Mouse (Mus musculus): Measurements from ENCODE around the gene Phf5a. TPM values are rescaled to one million over a fixed set of nuclear protein-coding genes. Genes with fewer than 3 reads are reported as not detected.

The Phf5a gene
- polyA plus RNA-seq, 1 experiment from 2014 or later = 212 TPM

DNA sequence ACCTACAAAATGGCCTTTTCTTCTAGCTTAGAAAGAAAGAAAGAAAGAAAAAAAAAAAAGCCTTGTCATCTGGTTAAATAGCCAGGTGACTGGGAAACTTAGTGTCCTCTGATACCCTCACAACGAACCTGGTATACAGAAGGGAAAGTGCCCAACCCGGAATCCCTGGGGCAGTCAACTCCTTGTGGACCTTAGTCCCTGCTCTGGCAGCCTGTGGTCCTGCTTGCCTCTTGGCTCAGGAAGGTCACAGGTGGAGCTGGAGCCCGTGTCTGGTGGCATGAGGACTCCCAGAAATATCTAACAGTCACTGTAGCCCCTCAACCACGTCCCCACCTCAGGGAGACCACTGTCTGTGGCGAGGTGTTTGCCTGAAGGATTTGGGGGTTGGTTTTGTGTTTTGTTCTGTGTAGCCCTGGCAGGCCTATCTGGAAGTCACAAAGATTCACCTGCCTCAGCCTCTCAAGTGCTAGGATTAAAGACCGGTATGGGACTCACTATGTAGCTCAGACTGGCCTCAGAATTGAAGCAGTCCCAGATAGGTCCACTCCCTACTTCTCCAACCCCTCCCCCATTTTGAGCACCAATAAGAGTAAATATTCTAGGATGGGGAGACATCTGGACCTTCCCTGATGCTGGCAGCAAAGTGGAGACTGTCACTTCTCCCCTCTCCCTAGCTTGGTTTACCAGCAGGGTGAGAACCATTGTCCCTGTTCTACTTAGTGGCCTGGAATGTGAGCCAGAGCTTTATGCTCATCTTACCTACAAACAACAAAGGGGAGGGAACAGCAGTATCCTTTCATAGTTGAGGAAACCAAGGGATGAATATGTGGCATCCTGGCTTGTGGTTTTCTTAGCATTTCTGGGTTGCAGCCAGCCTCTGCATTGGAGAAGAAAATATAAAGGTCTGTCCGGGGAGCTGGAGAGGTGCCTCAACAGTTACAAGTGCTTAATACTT is 34.5 kb downstream of the Phf5a start:
- no peak for DNase-seq (ENCODE audit: low spot score)
- WGBS = 67% methylated on average over 7 of the region's 7 CpGs
- Histone ChIP-seq H3K4me3 (no peak overlapping the region), H3K4me1 (replicated peaks) (peaks cover 34% of the 10 kb centered on the region), H3K36me3 (no peaks in the 10 kb centered on the region), H3K27me3 (ENCODE audit: insufficient read depth, poor library complexity, severe bottlenecking) (peaks cover 32% of the 10 kb centered on the region), H3K27ac (no peak overlapping the region), H3K9me3 (no peaks in the 10 kb centered on the region)

DNA sequence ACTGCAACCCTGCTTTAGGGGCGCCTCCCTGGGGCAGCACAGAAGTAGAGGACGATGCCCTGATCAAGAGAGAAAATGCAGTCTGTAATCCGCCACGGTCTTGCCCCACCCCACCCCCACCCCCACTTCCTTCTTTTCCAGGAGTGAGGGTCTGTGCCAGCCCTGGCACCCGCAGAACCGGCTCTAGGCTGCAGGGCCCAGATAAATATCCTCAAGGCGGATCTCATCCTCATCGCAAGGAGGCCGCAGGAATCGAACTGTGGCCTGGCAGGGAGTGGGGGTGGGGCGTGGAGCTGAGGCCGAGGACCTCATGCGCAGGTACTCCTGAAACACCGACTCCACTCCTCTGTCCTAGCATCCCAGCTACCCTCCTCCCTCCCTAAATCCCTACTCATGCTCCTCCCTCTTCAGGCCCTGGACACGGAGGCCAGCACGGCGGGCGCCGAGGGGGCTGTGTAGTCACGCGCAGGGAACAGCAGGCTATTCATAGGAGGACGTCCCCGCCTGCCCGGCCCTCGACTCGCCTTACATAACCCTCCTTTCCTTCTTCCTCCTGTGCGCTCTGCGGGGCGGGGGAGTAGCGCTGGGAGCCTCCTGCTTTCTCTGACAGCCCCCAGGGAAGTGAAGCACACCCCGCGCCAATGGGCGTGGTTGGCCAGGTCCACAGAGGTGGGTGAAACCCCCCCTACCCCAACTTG is 35.4 kb downstream of the Phf5a start:
- H3K27me3 ChIP-seq (ENCODE audit: insufficient read depth, poor library complexity, severe bottlenecking) = peaks cover 32% of the 10 kb centered on the region
- H3K4me3 ChIP-seq = peak overlapping the region; percentile 46
- DNase-seq (ENCODE audit: low spot score) = peak; percentile 77
- 2% methylated on average over 33 of the region's 33 CpGs for WGBS
- H3K4me1 ChIP-seq (replicated peaks) = peaks cover 38% of the 10 kb centered on the region
- no peaks in the 10 kb centered on the region for H3K36me3 ChIP-seq
- H3K9me3 ChIP-seq = no peaks in the 10 kb centered on the region
- H3K27ac ChIP-seq = peak overlapping the region; percentile 79

DNA sequence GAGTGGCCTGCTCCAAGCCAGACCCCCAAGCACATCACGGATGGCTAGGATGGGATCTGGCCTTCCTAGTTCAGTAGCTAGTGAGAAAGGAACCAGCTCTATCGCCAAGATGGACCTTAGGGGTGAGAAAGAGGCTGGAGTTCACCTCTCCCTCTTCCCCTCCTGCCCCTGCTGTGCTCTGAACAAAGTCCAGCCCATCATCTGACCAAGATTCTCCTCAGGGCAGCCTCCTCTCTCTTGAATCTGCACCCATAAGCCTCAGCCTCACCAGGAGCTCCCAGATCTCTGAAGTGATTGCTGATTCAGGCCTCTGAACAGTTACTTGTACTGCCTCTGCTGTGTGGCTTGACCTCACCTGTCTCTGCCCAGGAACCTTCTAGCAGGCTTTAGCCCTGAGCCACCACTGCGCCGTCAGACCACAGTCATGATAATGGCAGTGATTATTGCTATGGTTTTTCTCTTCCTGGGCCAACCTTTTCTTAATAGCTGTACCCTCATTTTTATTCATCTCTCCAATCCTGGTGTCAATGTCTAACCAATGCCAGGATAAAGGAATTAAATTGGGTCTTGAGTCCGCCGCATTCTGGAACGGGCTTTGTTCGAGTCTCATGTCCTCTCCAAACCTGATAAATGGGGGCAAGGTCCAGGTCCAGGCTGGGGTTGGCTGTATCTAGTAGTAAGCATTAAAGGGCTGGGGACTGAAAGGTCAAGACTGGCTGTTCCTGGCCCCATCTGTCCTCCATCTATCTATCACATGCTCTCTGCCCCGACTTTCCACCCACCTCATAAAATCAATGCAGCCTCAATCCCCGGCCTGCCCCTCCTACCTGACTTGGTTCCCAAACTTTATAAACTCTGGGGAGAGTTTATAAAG is 36.5 kb downstream of the Phf5a start:
- Histone ChIP-seq H3K27ac (no peak overlapping the region), H3K27me3 (ENCODE audit: insufficient read depth, poor library complexity, severe bottlenecking) (peaks cover 32% of the 10 kb centered on the region), H3K4me3 (0 out of 2 replicates have a peak overlapping the region, but pooled peaks have one; percentile 46), H3K4me1 (replicated peaks) (peaks cover 43% of the 10 kb centered on the region), H3K9me3 (no peaks in the 10 kb centered on the region), H3K36me3 (no peaks in the 10 kb centered on the region)
- WGBS = 74% methylated on average over 10 of the region's 10 CpGs
- DNase-seq (ENCODE audit: low spot score) = no peak

DNA sequence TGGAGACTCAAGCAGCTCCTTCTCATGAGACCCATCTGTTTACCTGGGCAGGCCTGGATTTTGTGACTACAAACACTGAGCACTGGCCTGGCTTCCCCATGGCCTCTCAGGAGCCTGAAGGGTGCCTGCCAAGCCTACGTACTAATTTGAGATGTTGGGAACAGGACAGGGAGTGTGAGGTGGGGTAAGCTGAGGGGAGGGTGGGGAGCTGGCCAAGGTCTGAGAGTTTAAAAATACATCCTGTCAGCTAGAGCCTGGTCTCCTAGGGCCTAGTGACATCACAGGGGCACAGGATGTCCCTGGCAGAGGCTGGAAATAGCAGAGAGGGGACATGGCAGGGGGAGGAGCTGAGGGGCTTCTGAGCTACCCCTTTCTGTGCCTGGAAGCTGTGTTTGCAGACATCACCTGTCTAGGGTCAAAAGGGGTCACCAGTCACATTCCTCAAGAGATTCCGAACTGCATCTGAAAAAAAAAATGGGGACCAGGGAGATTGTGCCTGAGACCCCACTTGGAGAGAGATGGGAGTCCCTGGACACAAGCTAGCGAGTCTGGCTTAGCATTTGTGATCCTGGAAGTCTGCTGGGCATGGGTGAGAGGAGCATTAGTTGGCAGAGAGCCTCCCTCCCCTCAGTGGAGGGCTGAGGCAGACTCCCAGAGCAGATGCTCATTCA is 37.4 kb downstream of the Phf5a start:
- no peak overlapping the region for H3K4me3 ChIP-seq
- H3K27ac ChIP-seq = no peak overlapping the region
- no peak for DNase-seq (ENCODE audit: low spot score)
- no peaks in the 10 kb centered on the region for H3K36me3 ChIP-seq
- peaks cover 29% of the 10 kb centered on the region for H3K27me3 ChIP-seq (ENCODE audit: insufficient read depth, poor library complexity, severe bottlenecking)
- WGBS = 59% methylated on average over 3 of the region's 3 CpGs
- no peaks in the 10 kb centered on the region for H3K9me3 ChIP-seq
- H3K4me1 ChIP-seq (replicated peaks) = peaks cover 38% of the 10 kb centered on the region

DNA sequence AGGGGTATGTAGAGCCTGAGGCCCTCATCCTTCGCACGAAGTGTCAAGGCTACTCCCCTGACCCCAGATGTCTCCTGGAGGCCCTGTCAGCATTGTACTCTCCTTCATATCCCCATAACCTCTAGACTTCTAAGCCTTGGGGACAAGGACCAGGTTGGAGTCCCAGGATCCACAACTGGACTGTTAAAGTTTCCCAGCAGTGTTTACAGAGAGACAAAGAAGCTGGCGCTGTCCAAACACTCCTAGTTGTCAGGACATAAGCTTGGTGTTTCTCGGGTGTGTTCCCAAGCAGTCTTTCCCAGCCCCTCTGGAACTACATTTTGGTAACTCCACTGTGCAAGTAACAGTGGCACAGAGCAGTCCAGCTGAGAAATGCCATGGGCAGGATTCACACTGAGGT is 38.2 kb downstream of the Phf5a start:
- H3K36me3 ChIP-seq = no peaks in the 10 kb centered on the region
- peaks cover 29% of the 10 kb centered on the region for H3K27me3 ChIP-seq (ENCODE audit: insufficient read depth, poor library complexity, severe bottlenecking)
- H3K4me1 ChIP-seq (replicated peaks) = peaks cover 38% of the 10 kb centered on the region
- no peak overlapping the region for H3K4me3 ChIP-seq
- WGBS = 75% methylated on average over 4 of the region's 4 CpGs
- no peak for DNase-seq (ENCODE audit: low spot score)
- H3K9me3 ChIP-seq = no peaks in the 10 kb centered on the region
- H3K27ac ChIP-seq = 0 out of 2 replicates have a peak overlapping the region, but pooled peaks have one; percentile 12

DNA sequence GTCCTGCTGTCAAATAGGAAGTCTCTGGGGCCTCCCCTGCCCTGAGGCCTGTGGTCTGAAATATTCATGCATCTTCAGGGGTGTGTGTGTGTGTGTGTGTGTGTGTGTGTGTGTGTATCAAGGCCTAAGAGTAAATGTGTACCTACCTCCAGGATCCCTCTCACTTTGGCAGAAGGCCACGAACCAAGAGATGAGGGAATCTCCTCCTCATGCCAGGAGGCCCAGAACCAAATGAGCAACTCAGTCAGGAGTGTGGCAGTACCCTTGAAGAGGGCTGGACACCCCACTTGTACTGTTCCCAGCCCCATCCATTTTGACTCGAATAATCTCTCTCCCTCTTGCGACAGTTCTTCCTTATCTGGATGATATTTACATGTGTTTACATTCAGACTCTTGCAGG is 39.5 kb downstream of the Phf5a start:
- no peak for DNase-seq (ENCODE audit: low spot score)
- Histone ChIP-seq H3K4me3 (no peak overlapping the region), H3K36me3 (peaks cover 6% of the 10 kb centered on the region), H3K27me3 (ENCODE audit: insufficient read depth, poor library complexity, severe bottlenecking) (peaks cover 27% of the 10 kb centered on the region), H3K9me3 (no peaks in the 10 kb centered on the region), H3K27ac (peak overlapping the region; percentile 40), H3K4me1 (replicated peaks) (peaks cover 38% of the 10 kb centered on the region)
- 97% methylated on average over 3 of the region's 3 CpGs for WGBS

DNA sequence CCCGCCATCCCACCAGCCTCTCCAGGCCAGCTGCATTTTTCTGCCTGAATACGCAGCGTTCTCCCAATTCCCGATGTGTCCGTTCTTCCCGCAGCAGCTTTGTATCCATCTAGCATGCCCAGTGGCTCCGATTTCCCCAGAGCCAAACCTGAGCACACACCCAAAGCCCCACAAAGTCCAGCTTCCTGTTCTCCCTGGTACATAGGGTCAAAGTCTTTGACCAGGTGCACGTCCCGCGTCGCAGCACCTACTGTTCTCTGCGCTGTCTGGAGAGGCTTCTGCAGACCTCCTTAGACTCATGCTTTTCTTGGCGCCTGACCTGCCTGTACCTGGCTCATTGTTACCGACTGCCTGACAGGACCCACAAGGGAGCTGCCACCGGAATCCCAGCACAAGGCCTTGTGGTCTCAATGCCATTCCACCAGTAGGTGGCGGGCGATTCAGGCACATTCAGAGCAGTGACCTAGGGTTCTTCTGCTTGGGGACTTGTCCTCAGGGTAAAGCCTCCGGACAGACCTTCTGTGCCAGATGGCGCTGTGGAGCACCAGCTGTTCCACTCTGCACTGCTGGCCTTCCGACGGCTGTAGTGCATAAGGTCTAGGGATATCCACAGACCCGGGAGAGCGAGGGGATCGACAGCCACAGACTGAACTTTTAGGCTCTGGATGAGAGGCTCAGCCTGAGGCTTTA is 40.4 kb downstream of the Phf5a start:
- Histone ChIP-seq H3K9me3 (no peaks in the 10 kb centered on the region), H3K27me3 (ENCODE audit: insufficient read depth, poor library complexity, severe bottlenecking) (peaks cover 19% of the 10 kb centered on the region), H3K36me3 (peaks cover 15% of the 10 kb centered on the region), H3K4me1 (replicated peaks) (peaks cover 30% of the 10 kb centered on the region), H3K4me3 (peak overlapping the region; percentile 24; the same call in 1 of the 2 replicates), H3K27ac (peak overlapping the region; percentile 71)
- peak; percentile 93 for DNase-seq (ENCODE audit: low spot score)
- WGBS = 17% methylated on average over 24 of the region's 24 CpGs

DNA sequence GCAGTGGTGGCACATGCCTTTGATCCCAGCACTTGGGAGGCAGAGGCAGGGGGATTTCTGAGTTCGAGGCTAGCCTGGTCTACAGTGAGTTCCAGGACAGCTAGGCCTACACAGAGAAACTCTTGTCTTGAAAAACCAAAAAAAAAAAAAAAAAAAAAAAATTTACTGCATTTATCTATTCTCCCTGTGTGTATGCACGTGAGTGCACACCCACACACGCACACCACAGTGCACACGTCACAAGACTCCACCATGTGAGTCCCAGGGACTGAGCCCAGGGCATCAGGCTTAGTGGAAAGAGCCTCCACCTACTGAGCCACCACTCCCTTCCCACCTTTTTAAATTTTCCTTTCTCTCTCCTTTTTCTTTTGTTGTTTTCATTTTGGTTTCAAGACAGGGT is 41.2 kb downstream of the Phf5a start:
- Histone ChIP-seq H3K36me3 (peaks cover 22% of the 10 kb centered on the region), H3K4me3 (no peak overlapping the region), H3K9me3 (no peaks in the 10 kb centered on the region), H3K4me1 (replicated peaks) (peaks cover 23% of the 10 kb centered on the region), H3K27ac (no peak overlapping the region), H3K27me3 (ENCODE audit: insufficient read depth, poor library complexity, severe bottlenecking) (peaks cover 14% of the 10 kb centered on the region)
- WGBS = 88% methylated on average over 4 of the region's 4 CpGs
- DNase-seq (ENCODE audit: low spot score) = no peak

DNA sequence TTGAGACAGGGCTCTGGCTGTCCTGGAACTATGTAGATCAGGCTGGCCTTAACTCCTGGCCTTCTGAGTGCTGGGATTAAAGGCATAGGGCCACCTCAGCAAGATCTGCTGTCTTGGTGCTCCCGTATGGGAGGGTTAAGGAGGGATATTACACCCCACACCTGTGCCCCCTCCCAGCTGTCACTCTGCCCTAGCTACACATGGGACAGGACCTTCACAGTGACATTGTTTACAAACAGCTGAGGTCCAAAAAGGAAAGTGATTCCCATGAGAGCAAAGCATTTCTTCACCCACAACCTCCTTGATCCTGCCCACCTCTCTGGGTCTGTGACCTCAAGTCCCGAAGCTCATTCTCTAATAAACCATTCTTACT is 42.5 kb downstream of the Phf5a start:
- Histone ChIP-seq H3K9me3 (no peaks in the 10 kb centered on the region), H3K4me1 (replicated peaks) (peaks cover 12% of the 10 kb centered on the region), H3K27me3 (ENCODE audit: insufficient read depth, poor library complexity, severe bottlenecking) (peaks cover 2% of the 10 kb centered on the region; the same call in 1 of the 2 replicates), H3K27ac (no peak overlapping the region), H3K36me3 (peaks cover 36% of the 10 kb centered on the region), H3K4me3 (no peak overlapping the region)
- DNase-seq (ENCODE audit: low spot score) = no peak
- 72% methylated on average over 2 of the region's 2 CpGs for WGBS

DNA sequence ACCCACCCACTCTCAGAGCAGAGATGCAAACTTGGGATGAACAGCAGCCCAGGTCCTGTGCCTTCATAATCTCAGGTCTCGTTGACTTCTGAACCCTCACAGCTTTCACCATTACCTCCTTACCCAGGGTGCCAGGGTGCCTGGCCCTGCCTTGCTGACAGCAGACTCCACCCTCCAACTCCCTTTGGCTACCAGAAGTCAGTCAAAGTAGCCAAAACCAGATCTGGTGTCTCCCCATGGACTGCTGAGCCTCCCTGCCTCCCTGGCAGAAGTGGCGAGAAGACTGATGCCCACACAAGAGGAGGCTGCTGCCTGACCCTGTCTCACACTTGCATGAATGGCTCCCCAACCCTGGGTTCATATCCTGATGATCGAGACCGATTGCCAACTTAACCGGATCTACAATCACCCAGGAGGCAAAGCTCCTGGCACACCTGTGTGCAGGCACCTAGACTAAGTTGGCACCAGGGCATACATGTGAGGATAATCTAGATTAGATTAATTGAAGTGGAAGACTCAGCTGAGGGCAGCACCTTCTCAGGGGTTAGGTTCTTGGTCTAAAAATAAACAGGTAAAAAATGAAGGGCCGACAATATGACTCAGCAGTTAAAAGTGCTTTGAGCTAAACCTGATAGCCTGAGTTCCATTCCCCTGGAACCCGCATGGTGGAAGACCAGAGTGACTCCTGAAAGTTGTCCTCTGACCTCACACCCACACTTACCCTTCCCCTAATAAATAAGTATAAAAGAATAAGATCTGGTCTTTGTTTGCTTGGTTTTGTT is 43.1 kb downstream of the Phf5a start:
- H3K36me3 ChIP-seq = peaks cover 41% of the 10 kb centered on the region
- H3K4me1 ChIP-seq (replicated peaks) = peaks cover 9% of the 10 kb centered on the region
- WGBS = 92% methylated on average over 7 of the region's 7 CpGs
- H3K4me3 ChIP-seq = no peak overlapping the region
- no peak overlapping the region for H3K27ac ChIP-seq
- DNase-seq (ENCODE audit: low spot score) = no peak
- H3K9me3 ChIP-seq = no peaks in the 10 kb centered on the region
- H3K27me3 ChIP-seq (ENCODE audit: insufficient read depth, poor library complexity, severe bottlenecking) = no peaks in the 10 kb centered on the region; the same call in 1 of the 2 replicates

DNA sequence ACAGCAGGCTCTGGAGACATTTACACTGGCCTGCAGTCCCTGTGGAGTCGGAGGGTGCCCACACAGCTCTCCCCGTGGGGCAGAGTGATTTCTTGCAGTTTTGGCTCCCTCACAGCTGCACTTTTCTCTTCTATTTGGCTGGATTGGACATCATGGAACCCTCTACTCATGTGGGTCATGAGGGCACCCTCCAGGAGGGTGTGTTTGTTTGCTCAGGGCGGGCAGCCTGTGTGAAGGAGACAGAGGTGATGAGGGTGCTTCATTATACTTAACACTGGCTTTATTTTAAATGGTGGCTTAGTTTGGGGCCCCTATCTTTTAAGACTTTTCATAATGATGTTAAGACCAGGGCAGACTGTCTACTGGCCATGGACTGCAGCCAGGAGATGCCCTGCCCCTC is 46.9 kb downstream of the Phf5a start:
- 79% methylated on average over 3 of the region's 3 CpGs for whole genome bisulfite sequencing
- H3K4me1 ChIP-seq (replicated peaks) = no peaks in the 10 kb centered on the region
- H3K27ac ChIP-seq = no peak overlapping the region
- no peak for DNase-seq (ENCODE audit: low spot score)
- no peaks in the 10 kb centered on the region for H3K9me3 ChIP-seq
- H3K4me3 ChIP-seq = no peak overlapping the region
- peaks cover 77% of the 10 kb centered on the region for H3K36me3 ChIP-seq
- H3K27me3 ChIP-seq (ENCODE audit: insufficient read depth, poor library complexity, severe bottlenecking) = no peaks in the 10 kb centered on the region
